Mouse (Mus musculus): ENCODE data around the gene Tsc22d3. TPM values are rescaled to one million over a fixed set of nuclear protein-coding genes. Genes with fewer than 3 reads are reported as not detected.

The Tsc22d3 gene
- polyA plus RNA-seq, 2 experiments from 2014 or later, result 236 to 480 TPM

DNA sequence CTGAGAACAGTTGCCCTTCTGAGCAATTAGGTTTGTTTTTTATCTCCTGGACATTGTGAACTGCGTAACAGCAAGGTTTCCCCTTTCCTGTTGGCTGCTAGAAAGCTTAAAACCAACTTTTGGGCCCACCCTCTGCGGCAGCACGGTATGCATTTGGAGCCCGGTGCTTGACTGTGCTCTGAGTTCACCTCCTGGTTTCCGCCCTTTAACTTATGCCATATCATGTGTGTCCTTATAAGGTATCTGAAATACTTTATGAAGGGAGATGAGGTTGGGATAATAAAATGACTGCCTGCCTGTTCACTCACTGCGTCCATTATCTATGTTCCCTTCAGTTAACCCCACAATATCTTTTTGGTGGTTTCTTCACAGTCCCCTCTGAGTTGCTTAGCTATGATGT, 106.3 kb downstream of the Tsc22d3 start:
- no peak for ATAC-seq

DNA sequence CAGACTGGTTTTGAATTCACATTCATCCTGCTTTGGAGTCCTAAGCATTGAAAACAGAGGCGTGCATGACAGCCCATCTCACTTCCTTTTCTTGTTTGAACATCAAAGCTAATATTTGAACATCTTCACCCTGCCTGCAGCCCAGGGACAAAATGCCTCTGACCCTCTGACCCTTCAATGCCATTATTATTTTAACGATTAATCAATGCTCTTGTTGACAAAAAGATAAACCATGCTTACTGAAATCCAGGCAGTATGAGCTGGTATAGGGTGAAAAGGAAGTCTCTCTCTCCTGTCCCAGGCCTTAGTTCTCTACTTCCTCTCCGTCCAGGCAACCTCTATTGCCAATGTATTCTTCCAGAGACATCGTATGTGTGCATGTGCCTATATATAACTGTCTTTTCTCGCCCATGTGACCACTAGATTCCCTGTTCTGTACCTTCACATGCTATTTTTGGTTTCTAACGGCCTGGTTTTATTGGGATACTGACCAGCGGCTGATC, 106.9 kb downstream of the Tsc22d3 start:
- ATAC-seq, result no peak

GRCm38 (mm10) chrX:140491884-140492571, 108.4 kb downstream of the Tsc22d3 start:
- ATAC-seq, result peak; percentile 68

DNA sequence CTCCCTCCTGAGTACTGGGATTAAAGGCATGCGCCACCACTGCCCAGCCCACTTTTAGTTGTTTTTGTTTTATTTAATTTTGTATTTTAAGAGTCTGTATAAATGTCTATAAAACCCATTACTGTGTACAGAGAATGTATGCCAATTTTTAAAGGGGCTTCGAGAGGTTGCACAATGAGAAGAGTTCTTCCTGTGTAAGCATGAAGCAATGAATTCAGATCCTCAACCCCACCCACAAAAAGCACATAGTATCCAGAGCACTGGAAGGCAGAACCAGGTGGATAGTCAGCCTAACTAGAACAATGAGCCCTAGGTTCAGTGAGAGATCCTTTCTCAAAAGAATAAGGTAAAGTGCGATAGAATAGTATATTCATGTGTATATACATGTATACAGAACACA, 110.3 kb downstream of the Tsc22d3 start:
- no peak for ATAC-seq

Other genes starting within 250 kb of the Tsc22d3 start
- 10 to 100 TPM; 44.7 to 47.8 TPM for gene Prps1, start 144.0 kb downstream of the Tsc22d3 start, polyA plus RNA-seq (2017; shearing (Covaris generic))
- gene Mid2, start 63.9 kb upstream of the Tsc22d3 start, polyA plus RNA-seq (2017; shearing (Covaris generic)), result under 1 TPM; 0.38 to 0.45 TPM
- under 1 TPM in 1 of 2 experiments, not detected in 1; 0.29 TPM for gene Tex13b, start 212.8 kb upstream of the Tsc22d3 start, polyA plus RNA-seq (2017; shearing (Covaris generic))

Measured in activated CD4-positive, CD25-positive, alpha-beta regulatory T cell, adult 4 months (primary cell).